Mouse (Mus musculus) heart, adult 2 months (tissue): ENCODE results near the gene Atg16l2.

ENCODE experiments used
- CTCF ChIP-seq: fragments of 200-600 bp; IDR thresholded peaks from 2 replicates; pipeline ENCODE4 v1.8.1; 2022; ENCODE audit warnings: antibody characterized with exemption, mild to moderate bottlenecking, moderate library complexity
- EP300 ChIP-seq: fragments of 200-500 bp; IDR thresholded peaks from 2 replicates; pipeline ENCODE4 v1.6.1; 2011; ENCODE audit warnings: low read depth, low read length, control low read depth; ENCODE audit not compliant: insufficient read depth
- POLR2A ChIP-seq: fragments of 200-500 bp; IDR thresholded peaks from 2 replicates; pipeline ENCODE4 v1.6.1; 2011; ENCODE audit warnings: mild to moderate bottlenecking, low read depth, low read length, control low read depth; ENCODE audit not compliant: insufficient read depth

DNA sequence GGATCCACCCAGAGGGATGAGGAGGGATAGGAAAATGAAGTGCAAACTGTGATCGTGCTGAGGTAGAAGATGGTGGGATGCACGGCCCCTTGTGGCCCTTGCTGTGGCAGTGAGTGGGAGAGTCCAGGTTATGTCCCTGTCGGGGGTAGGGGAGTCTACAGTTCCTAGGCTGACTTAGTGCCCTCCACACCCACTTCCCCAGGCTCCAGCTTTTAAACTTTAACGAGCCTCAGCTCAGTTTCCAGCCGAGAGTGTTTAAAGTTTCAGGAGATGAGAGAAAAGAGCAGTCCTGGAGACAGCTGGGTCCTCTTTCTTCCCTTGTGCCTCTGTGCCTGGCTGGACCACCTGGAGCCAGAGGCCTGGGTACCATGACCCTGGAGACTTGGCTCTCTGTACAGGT lies 25.2 kb upstream of the Atg16l2 start:
- no peak for TF ChIP-seq POLR2A
- TF ChIP-seq CTCF = no peak
- no peak for TF ChIP-seq EP300
